Mouse (Mus musculus) liver, embryonic 11.5 days (tissue): ENCODE measurements at regions not wholly inside any gene's neighbourhood (a gene's known extent, or its start where the extent isn't known, plus 50 kb on each side); places are given as distances from the start of the nearest gene placed in this dataset.

ENCODE experiments used
- ATAC-seq: fragments of 200-750 bp; cut with Nextera tagmentation; replicated peaks from 2 replicates; pipeline ENCODE4 v1.8.0; 2017; ENCODE audit warnings: moderate number of reproducible peaks, mild to moderate bottlenecking, moderate TSS enrichment, moderate library complexity; ENCODE audit not compliant: low FRiP score
- DNase-seq: peaks from one replicate; pipeline ENCODE4 v3.0.0-alpha.2; 2017; ENCODE audit warnings: low spot score
- H3K27ac ChIP-seq: fragments of 300-500 bp; sonication (generic); 2 replicates; pipeline ENCODE4 v1.5.1; 2014; ENCODE audit warnings: mild to moderate bottlenecking, low read depth, low read length, control low read depth
- H3K27me3 ChIP-seq: fragments of 300-500 bp; sonication (generic); replicated peaks from 2 replicates; pipeline ENCODE4 v1.6.1; 2014; ENCODE audit warnings: low read length, mixed read lengths; ENCODE audit not compliant: control insufficient read depth, insufficient read depth
- H3K36me3 ChIP-seq: fragments of 300-500 bp; sonication (generic); 2 replicates; pipeline ENCODE4 v1.6.1; 2014; ENCODE audit warnings: mild to moderate bottlenecking, low read length, moderate library complexity, mixed read lengths; ENCODE audit not compliant: control insufficient read depth, insufficient read depth
- H3K4me1 ChIP-seq: fragments of 300-500 bp; sonication (generic); replicated peaks from 2 replicates; pipeline ENCODE4 v1.6.1; 2014; ENCODE audit warnings: low read length, mixed read lengths; ENCODE audit not compliant: control insufficient read depth, insufficient read depth
- H3K4me2 ChIP-seq: fragments of 300-500 bp; sonication (generic); 2 replicates; pipeline ENCODE4 v1.6.1; 2014; ENCODE audit warnings: mild to moderate bottlenecking, control low read depth, moderate library complexity
- H3K4me3 ChIP-seq: fragments of 300-500 bp; sonication (generic); 2 replicates; pipeline ENCODE4 v1.5.1; 2014; ENCODE audit warnings: low read depth, low read length, control low read depth
- H3K9ac ChIP-seq: fragments of 300-500 bp; sonication (generic); 2 replicates; pipeline ENCODE4 v1.6.1; 2014; ENCODE audit warnings: low read depth, low read length, control low read depth
- H3K9me3 ChIP-seq: fragments of 300-500 bp; sonication (generic); 2 replicates; pipeline ENCODE4 v1.6.1; 2016; ENCODE audit warnings: low read length, inconsistent platforms, mixed read lengths; ENCODE audit not compliant: control insufficient read depth
- WGBS: fragments of 180-500 bp; shearing (Covaris S2); extraction: QIAGEN DNeasy Blood & Tissue Kit; methylation state at CpG from one replicate; pipeline ENCODE4 v1.1.7; 2014; 5-methylcytosine and 5-hydroxymethylcytosine counted together

DNA sequence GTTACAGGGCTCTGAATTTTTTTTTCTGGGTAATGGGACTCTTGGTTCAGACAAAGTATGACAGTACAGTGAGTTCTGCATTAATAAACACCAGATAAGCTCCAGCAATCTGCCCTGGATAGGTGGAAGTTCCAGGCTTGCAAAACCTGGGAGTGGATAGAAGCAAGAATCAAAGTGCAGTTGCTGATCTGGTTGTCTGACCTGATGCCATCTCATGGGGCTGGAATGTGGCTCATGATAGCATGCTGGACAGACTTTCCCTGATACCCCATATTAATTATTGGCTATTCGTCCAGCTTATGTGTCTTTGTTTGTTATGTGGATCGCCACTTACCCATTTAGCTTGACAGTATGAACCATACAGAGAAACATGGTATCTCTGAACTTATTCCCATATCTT lies 146.6 kb upstream of the Tnfaip3 start:
- Histone ChIP-seq H3K4me1 (no peaks in the 10 kb centered on the region), H3K9ac (no peak overlapping the region), H3K4me3 (no peak overlapping the region), H3K9me3 (no peaks in the 10 kb centered on the region), H3K27ac (no peak overlapping the region), H3K4me2 (no peak overlapping the region), H3K27me3 (no peaks in the 10 kb centered on the region), H3K36me3 (no peaks in the 10 kb centered on the region)
- 66% methylated on average over 2 of the region's 2 CpGs for WGBS
- no peak for DNase-seq
- ATAC-seq, result no peak

DNA sequence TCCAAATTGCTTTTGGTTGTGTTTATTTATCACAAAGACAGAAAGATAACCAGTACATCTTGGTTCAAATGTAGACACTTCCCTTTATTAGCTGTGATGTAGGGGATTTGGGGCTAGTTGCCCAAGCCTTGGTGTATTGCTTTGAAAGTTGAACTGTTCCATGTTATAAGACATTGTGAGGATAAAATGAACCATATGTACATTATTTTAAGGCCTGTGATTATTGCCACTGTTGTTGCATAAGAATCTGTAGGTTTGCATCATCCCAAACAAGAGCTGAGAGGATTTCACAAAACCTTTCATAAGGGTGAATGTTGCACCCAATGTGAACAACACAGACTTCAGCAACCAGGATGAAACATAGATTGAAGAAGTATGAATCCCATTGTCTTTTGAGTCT lies 145.7 kb upstream of the Tnfaip3 start:
- H3K4me1 ChIP-seq, result no peaks in the 10 kb centered on the region

DNA sequence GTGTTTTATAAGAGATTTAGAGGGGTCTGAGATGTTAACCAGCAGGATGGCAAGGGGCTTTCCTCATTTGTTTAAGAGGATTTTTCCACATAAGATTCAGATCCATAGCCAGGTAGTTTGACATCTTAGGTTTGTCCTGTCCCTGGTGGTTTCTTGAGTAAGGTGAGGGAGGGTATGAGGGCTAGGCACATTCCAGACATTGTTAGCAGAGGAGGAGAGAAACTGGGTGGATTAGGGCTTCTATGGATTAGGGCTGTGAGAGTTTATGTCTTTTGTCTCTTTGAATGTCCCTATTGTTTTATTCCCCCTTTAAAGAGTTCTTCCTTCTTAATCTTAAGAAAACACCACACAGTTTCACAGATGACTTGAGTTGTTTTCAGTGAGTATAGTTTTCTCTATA lies 138.6 kb upstream of the Tnfaip3 start:
- Histone ChIP-seq H3K9ac (no peak overlapping the region), H3K4me1 (no peaks in the 10 kb centered on the region), H3K27ac (no peak overlapping the region), H3K9me3 (no peaks in the 10 kb centered on the region), H3K27me3 (no peaks in the 10 kb centered on the region), H3K4me2 (no peak overlapping the region), H3K4me3 (no peak overlapping the region), H3K36me3 (no peaks in the 10 kb centered on the region)
- no peak for ATAC-seq
- no peak for DNase-seq

More for the DNA sequence above, 145.7 kb upstream of the Tnfaip3 start:
- DNase-seq (no peak), ATAC-seq (no peak)
- Histone ChIP-seq H3K4me3 (no peak overlapping the region), H3K27me3 (no peaks in the 10 kb centered on the region), H3K4me2 (no peak overlapping the region), H3K9ac (no peak overlapping the region), H3K9me3 (no peaks in the 10 kb centered on the region), H3K36me3 (no peaks in the 10 kb centered on the region), H3K27ac (no peak overlapping the region)

DNA sequence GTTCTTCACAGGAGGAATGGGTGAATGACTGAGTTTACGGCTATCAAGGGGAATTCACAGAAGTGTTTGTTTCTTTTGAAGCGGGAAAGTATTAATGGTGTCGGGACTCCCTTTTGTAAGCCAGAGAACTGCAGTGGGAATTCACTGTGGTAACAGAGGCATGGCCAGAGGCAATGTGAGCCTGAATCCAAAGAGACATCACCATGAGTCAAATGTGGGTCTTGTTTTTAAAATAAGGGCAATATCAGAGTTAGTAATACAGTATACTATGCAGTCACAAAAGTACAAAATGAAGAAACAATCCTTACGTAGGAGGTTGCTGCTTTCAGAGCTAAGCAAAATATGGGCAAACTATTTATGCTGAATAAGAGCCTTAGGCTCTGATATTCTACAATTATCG lies 137.3 kb upstream of the Tnfaip3 start:
- H3K9me3 ChIP-seq, result no peaks in the 10 kb centered on the region
- H3K27me3 ChIP-seq, result no peaks in the 10 kb centered on the region
- H3K4me3 ChIP-seq, result no peak overlapping the region
- ATAC-seq, result no peak
- H3K4me1 ChIP-seq, result no peaks in the 10 kb centered on the region
- no peak overlapping the region for H3K9ac ChIP-seq
- WGBS, result 87% methylated on average over 5 of the region's 5 CpGs
- no peak for DNase-seq
- H3K4me2 ChIP-seq, result no peak overlapping the region
- no peaks in the 10 kb centered on the region for H3K36me3 ChIP-seq
- no peak overlapping the region for H3K27ac ChIP-seq

DNA sequence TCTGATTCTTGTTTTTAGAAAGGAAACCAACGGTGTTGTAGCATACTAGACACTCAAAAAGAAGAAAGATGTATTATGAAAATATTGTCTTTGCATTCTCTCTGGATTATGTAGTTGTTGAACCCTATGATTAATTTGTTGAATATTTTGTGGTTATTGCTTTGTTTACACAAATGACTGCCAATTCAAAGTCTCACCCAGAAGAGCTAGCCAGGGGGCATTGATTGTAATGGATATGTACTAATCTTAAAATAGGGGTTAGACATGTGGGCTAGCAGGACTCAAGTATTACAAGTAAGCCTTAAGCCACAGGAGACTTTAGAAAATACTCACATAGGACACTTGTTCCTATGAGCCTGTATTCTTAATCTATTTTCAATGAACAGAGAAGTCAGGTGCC lies 135.3 kb upstream of the Tnfaip3 start:
- H3K27me3 ChIP-seq, result no peaks in the 10 kb centered on the region
- H3K4me2 ChIP-seq, result no peak overlapping the region
- H3K4me3 ChIP-seq, result no peak overlapping the region
- DNase-seq (no peak), ATAC-seq (no peak)
- H3K36me3 ChIP-seq, result no peaks in the 10 kb centered on the region
- H3K9me3 ChIP-seq, result no peaks in the 10 kb centered on the region
- 90% methylated on average over 1 of the region's 1 CpGs for WGBS
- H3K4me1 ChIP-seq, result no peaks in the 10 kb centered on the region
- no peak overlapping the region for H3K9ac ChIP-seq
- no peak overlapping the region for H3K27ac ChIP-seq

DNA sequence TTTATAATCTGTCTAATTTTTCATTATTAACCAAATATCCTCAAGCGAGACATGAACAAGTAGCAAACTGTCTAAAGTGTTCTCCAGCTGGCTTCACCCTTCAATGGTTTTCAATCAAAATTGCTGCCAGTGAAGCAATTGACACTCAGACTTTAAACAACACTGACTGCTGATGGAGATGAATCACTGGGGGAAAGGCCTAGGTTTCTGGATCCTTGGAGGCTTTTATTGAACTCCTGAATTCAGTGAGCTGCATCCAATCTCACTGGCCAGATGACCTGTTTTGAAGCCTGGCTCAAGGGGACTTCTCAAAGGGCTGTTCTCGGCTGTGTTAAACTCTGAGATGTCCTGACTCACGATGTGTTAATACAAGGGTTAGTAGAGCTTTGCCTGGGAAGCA lies 134.5 kb upstream of the Tnfaip3 start:
- DNase-seq (no peak), ATAC-seq (no peak)
- no peaks in the 10 kb centered on the region for H3K36me3 ChIP-seq
- H3K27me3 ChIP-seq, result no peaks in the 10 kb centered on the region
- 69% methylated on average over 3 of the region's 3 CpGs for WGBS
- H3K4me1 ChIP-seq, result no peaks in the 10 kb centered on the region
- no peak overlapping the region for H3K27ac ChIP-seq
- no peak overlapping the region for H3K9ac ChIP-seq
- no peak overlapping the region for H3K4me2 ChIP-seq
- H3K4me3 ChIP-seq, result no peak overlapping the region
- H3K9me3 ChIP-seq, result no peaks in the 10 kb centered on the region

DNA sequence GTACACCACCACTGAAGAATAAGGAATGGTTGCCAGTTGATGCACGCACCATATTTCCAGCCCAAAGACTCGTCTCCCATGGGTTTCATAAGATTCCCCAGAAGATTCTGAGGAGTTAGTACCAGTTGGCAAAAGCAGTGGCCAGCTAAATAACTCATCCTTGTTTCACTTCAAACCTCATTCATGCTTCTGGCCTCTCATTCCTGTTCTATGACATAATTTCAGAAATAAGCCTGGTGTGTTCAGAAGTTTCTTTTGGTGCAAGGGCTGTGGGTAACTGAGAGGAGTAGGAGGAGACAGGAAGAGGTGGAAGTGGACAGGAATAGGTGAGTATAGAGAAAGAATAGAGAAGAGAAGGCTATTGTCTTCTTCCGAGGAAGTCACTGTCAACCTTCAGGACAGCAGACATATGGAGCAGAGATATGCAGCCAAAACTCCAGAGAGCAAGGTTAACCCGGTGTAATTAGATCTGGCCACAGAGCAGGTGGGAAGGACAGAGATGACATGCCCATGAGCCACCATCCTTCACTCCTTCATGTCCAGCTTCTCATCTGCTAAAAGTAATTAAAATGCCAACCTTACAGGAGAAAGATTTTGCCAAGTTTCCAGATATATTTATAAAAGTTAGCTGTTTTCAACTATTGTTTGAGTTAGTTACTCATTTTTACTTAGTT lies 133.9 kb upstream of the Tnfaip3 start:
- H3K4me2 ChIP-seq, result no peak overlapping the region

DNA sequence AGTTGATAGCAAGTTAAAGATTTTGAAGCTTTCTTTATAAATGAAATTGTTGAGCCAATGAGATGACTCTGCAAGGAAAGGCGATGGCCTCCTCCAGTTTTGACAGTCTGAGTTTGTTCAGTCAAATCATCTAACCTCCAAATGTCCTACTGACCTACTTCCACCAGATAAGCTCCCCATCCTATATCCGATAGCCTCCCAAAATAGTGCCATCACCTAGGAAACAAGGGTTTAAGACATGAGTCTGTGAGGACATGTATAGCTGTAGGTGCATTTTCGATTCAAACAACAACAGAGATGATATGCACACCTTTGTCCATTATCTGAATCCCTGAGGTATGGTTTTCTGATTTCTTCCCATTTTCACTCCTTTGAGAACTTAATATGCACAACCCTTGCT lies 126.0 kb upstream of the Tnfaip3 start:
- ATAC-seq (no peak), DNase-seq (no peak)
- Histone ChIP-seq H3K27ac (no peak overlapping the region), H3K4me1 (no peaks in the 10 kb centered on the region), H3K4me2 (no peak overlapping the region), H3K9me3 (no peaks in the 10 kb centered on the region), H3K36me3 (no peaks in the 10 kb centered on the region), H3K9ac (no peak overlapping the region), H3K4me3 (no peak overlapping the region), H3K27me3 (no peaks in the 10 kb centered on the region)
- WGBS, result 78% methylated on average over 3 of the region's 3 CpGs

More for the DNA sequence above, 133.9 kb upstream of the Tnfaip3 start:
- H3K36me3 ChIP-seq, result no peaks in the 10 kb centered on the region
- H3K27me3 ChIP-seq, result no peaks in the 10 kb centered on the region
- no peak overlapping the region for H3K4me3 ChIP-seq
- no peak for DNase-seq
- WGBS, result 67% methylated on average over 4 of the region's 4 CpGs
- H3K9ac ChIP-seq, result no peak overlapping the region
- H3K9me3 ChIP-seq, result no peaks in the 10 kb centered on the region
- no peak overlapping the region for H3K27ac ChIP-seq
- H3K4me1 ChIP-seq, result no peaks in the 10 kb centered on the region
- no peak for ATAC-seq

DNA sequence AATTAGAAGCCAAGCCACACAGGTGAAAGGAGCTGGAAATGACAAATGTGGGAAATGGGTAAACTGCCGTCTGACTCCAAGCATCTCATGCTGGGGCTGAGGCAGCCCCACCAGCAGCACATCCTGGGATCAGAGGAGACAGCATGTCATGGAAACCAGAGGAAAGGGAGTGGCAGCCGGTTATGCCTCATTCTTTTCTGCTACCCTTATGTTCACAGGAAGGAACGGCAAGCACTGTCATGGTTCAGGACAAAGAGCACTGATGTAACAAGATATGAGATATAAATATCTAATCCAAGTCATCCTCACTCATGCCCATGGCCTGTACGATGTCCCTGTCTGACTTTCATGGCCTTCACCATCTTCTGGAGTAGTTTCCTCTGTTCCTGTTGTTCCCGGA lies 125.2 kb upstream of the Tnfaip3 start:
- Histone ChIP-seq H3K36me3 (no peaks in the 10 kb centered on the region), H3K27me3 (no peaks in the 10 kb centered on the region), H3K9me3 (no peaks in the 10 kb centered on the region), H3K27ac (no peak overlapping the region), H3K4me2 (no peak overlapping the region), H3K4me1 (no peaks in the 10 kb centered on the region), H3K9ac (no peak overlapping the region), H3K4me3 (no peak overlapping the region)
- DNase-seq (no peak), ATAC-seq (no peak)
- 66% methylated on average over 5 of the region's 5 CpGs for WGBS
